Mouse (Mus musculus): ENCODE data around the gene Vps13c. TPM values are rescaled to one million over a fixed set of nuclear protein-coding genes. Genes with fewer than 3 reads are reported as not detected.

The Vps13c gene
- total and polyA plus RNA-seq, 3 experiments: 10.8 to 25.7 (median 18.4) TPM

DNA sequence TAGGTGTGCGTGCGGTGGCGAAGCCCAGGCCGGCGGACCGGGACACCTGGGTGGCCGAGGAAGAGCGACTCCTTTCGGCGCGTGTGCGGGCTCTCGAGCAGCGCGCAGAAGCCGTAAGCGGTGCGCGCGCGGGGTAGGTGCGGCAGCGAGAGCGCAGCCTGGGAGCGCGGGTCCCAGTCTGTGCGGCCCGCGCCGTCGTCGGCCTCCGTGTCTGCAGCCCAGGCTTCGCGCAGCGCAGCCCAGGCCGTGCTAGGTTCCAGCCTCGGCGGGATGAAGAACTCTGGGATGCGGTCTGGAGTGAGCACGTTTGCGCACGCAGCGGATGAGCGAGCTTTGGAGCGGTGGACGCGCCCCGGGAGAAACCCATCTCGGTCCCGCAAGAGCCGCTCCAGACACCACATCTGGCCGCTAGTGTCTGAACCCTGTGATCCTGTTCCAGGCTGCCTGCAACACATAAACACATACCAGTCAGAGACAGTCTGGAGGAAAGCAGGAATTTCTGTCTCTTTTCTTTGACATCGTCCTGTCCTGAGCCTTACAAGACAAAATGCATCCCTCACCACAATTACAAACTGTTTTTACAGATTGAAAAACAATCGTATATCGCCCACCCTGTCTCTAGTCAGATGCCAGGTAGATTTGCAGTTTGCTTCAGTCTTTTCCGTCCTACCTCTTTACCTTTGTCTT is 8.7 kb upstream of the Vps13c start:
- TF ChIP-seq JUND (conservative IDR thresholded peaks at IDR 0.05; ENCODE audit: low read depth, low read length) (no peak), CHD2 (IDR thresholded peaks at IDR 0.05; ENCODE audit: low read length) (no peak), ZC3H11A (IDR thresholded peaks at IDR 0.05; ENCODE audit: low read depth, low read length) (no peak)
- Histone ChIP-seq H3K9me3 (replicated peaks; ENCODE audit: low read length) (peaks cover 4% of the 10 kb centered on the region), H3K27me3 (replicated peaks) (no peaks in the 10 kb centered on the region), H3K36me3 (replicated peaks in 1 of 2; ENCODE audit: control insufficient read depth in 1 of 2, insufficient read depth in 1 of 2, low read length in 1 of 2) (no peaks in the 10 kb centered on the region), H3K4me2 (ENCODE audit: insufficient read depth, low read depth, poor library complexity, severe bottlenecking) (no peak overlapping the region), H3K4me3 (replicated peaks in 1 of 3; ENCODE audit: low read depth in 2 of 3, low read length in 2 of 3, poor library complexity in 1 of 3) (no peak overlapping the region), H3K27ac (ENCODE audit: insufficient read depth, low read depth) (no peak overlapping the region), H3K79me2 (replicated peaks; ENCODE audit: control insufficient read depth, extremely low read depth, insufficient read depth, poor library complexity, severe bottlenecking) (no peaks in the 10 kb centered on the region), H3K9ac (ENCODE audit: insufficient read depth, low read depth) (no peak overlapping the region), H3K4me1 (ENCODE audit: control insufficient read depth in 1 of 2, insufficient read depth in 2 of 2) (peaks cover 3 to 12% of the 10 kb centered on the region in 2 experiments; a peak in 3 of 4 replicates)
- in situ Hi-C loops (cut with MboI; ENCODE audit: low pct_ligation_motif_present, low pct_unique_long_range_greater_than_20kb, low sequenced_read_pairs): loop anchor here (5.0 kb wide), 1 partner anchor 136 kb away; no protein-coding TSS in a partner anchor
- no peak for DNase-seq (ENCODE audit: extremely low read depth)
- dilution Hi-C loops (cut with MboI; ENCODE audit: extremely low pct_ligation_motif_present, extremely low pct_unique_long_range_greater_than_20kb, low sequenced_read_pairs): no loop called here

DNA sequence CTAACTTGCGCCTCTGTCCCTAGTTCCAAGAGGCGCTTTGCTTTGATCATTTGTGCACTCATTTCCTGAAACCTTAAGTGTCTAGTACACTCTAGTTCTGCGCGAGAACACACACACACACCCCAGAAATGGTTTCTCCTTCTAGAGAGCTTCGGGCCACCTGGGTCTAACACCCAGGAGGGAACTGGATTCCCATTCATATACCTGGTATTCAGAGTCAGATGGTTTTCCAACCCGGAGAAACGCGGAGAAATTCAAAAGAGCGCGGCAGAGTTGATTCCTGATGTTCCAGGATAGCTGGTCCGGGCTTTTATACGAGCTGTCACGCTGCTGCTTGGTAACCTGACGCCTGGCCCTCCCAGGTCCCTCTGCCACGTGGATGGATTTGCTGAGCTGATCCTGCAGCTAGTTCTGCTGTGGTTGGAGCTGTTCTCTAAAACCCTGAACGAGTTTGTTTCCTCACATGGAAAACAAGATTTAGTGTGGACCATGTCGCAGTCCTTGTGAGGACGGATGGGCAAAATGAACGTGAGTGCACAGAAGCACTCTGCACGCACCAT is 8.1 kb upstream of the Vps13c start, which contains the start of gene C2cd4a:
C2cd4a (minus strand) TSS at position 285 of the 560 bp plus-strand sequence.
- no peak for DNase-seq (ENCODE audit: extremely low read depth)
- no peak for TF ChIP-seq CTCF (conservative IDR thresholded peaks at IDR 0.05 in 1 of 2, IDR thresholded peaks at IDR 0.05 in 1 of 2; ENCODE audit: low read depth in 2 of 2, low read length in 2 of 2)
- TF ChIP-seq MAZ (IDR thresholded peaks at IDR 0.05; ENCODE audit: low read depth, low read length): no peak
- no peak for TF ChIP-seq ZC3H11A (IDR thresholded peaks at IDR 0.05; ENCODE audit: low read depth, low read length)
- TF ChIP-seq JUND (conservative IDR thresholded peaks at IDR 0.05; ENCODE audit: low read depth, low read length): no peak
- no peak for TF ChIP-seq CHD1 (IDR thresholded peaks at IDR 0.05; ENCODE audit: low read depth, low read length)
- TF ChIP-seq NRF1 (IDR thresholded peaks at IDR 0.05; ENCODE audit: low read depth, low read length): no peak
- TF ChIP-seq USF2 (conservative IDR thresholded peaks at IDR 0.05; ENCODE audit: low read depth, low read length): no peak
- no peak for TF ChIP-seq NELFE (IDR thresholded peaks at IDR 0.05; ENCODE audit: low read depth, low read length)
- TF ChIP-seq HCFC1 (IDR thresholded peaks at IDR 0.05; ENCODE audit: low read depth, low read length): no peak
- no peak for TF ChIP-seq E2F4 (IDR thresholded peaks at IDR 0.05; ENCODE audit: insufficient replicate concordance, low read depth, low read length)
- no peak for TF ChIP-seq KAT2A (IDR thresholded peaks at IDR 0.05; ENCODE audit: insufficient replicate concordance, low read length)
- no peak for TF ChIP-seq UBTF (IDR thresholded peaks at IDR 0.05; ENCODE audit: low read depth, low read length)
- no peak for TF ChIP-seq JUN (IDR thresholded peaks at IDR 0.05; ENCODE audit: insufficient read depth, low read depth, low read length)
- TF ChIP-seq EP300 (IDR thresholded peaks at IDR 0.05; ENCODE audit: low read length): no peak
- TF ChIP-seq MAX (IDR thresholded peaks at IDR 0.05; ENCODE audit: low read length): no peak
- no peak for TF ChIP-seq POLR2AphosphoS2 (IDR thresholded peaks at IDR 0.05; ENCODE audit: low read depth, low read length)
- no peak for TF ChIP-seq MAFK (IDR thresholded peaks at IDR 0.05; ENCODE audit: insufficient replicate concordance, low read length)
- TF ChIP-seq ZMIZ1 (IDR thresholded peaks at IDR 0.05; ENCODE audit: low read depth, low read length): no peak
- no peak for TF ChIP-seq ETS1 (conservative IDR thresholded peaks at IDR 0.05; ENCODE audit: low read depth, low read length)
- TF ChIP-seq BHLHE40 (IDR thresholded peaks at IDR 0.05; ENCODE audit: low read depth, low read length): no peak
- H3K4me1 ChIP-seq (ENCODE audit: control insufficient read depth in 1 of 2, insufficient read depth in 2 of 2): peaks cover 3 to 12% of the 10 kb centered on the region in 2 experiments; a peak in 3 of 4 replicates
- in situ Hi-C loops (cut with MboI; ENCODE audit: low pct_ligation_motif_present, low pct_unique_long_range_greater_than_20kb, low sequenced_read_pairs): loop anchor here (5.0 kb wide), 1 partner anchor 135 kb away; no protein-coding TSS in a partner anchor
- no peak within 1 kb of the TSS for H3K9ac ChIP-seq (ENCODE audit: insufficient read depth, low read depth)
- peaks cover 4% of the 10 kb centered on the region for H3K9me3 ChIP-seq (replicated peaks; ENCODE audit: low read length)
- no peak within 1 kb of the TSS for H3K27ac ChIP-seq (ENCODE audit: insufficient read depth, low read depth)
- H3K27me3 ChIP-seq (replicated peaks): no peaks in the 10 kb centered on the region
- no peak within 1 kb of the TSS for H3K4me3 ChIP-seq (replicated peaks in 1 of 3; ENCODE audit: low read depth in 2 of 3, low read length in 2 of 3, poor library complexity in 1 of 3)
- no peaks in the 10 kb centered on the region for H3K36me3 ChIP-seq (replicated peaks in 1 of 2; ENCODE audit: control insufficient read depth in 1 of 2, insufficient read depth in 1 of 2, low read length in 1 of 2)
- H3K4me2 ChIP-seq (ENCODE audit: insufficient read depth, low read depth, poor library complexity, severe bottlenecking): no peak within 1 kb of the TSS
- dilution Hi-C loops (cut with MboI; ENCODE audit: extremely low pct_ligation_motif_present, extremely low pct_unique_long_range_greater_than_20kb, low sequenced_read_pairs): no loop called here
- no peaks in the 10 kb centered on the region for H3K79me2 ChIP-seq (replicated peaks; ENCODE audit: control insufficient read depth, extremely low read depth, insufficient read depth, poor library complexity, severe bottlenecking)
